Mouse (Mus musculus) midbrain, embryonic 15.5 days (tissue): ENCODE results near the gene Cpd. TPM values are rescaled to one million over a fixed set of nuclear protein-coding genes. Genes with fewer than 3 reads are reported as not detected.
A peak's percentile ranks its signal among the peaks of the same experiment; 100 is the strongest.

Source experiments
- ATAC-seq: fragments of 200-750 bp; cut with Nextera tagmentation; replicated peaks from 2 replicates; pipeline ENCODE4 v1.8.0; 2017; ENCODE audit warnings: moderate TSS enrichment
- H3K27ac ChIP-seq: fragments of 300-500 bp; sonication (generic); 2 replicates; pipeline ENCODE4 v1.5.1; 2015; ENCODE audit warnings: mild to moderate bottlenecking, inconsistent platforms
- H3K27me3 ChIP-seq: fragments of 300-500 bp; sonication (generic); replicated peaks from 2 replicates; pipeline ENCODE4 v1.6.1; 2015; ENCODE audit warnings: inconsistent platforms
- H3K36me3 ChIP-seq: fragments of 300-500 bp; sonication (generic); replicated peaks from 2 replicates; pipeline ENCODE4 v1.6.1; 2015; ENCODE audit warnings: inconsistent platforms
- H3K4me1 ChIP-seq: fragments of 300-500 bp; sonication (generic); 2 replicates; pipeline ENCODE4 v1.6.1; 2015; ENCODE audit warnings: inconsistent platforms
- H3K4me2 ChIP-seq: fragments of 300-500 bp; sonication (generic); 2 replicates; pipeline ENCODE4 v1.6.1; 2015; ENCODE audit warnings: inconsistent platforms, mild to moderate bottlenecking, moderate library complexity
- H3K4me3 ChIP-seq: fragments of 300-500 bp; sonication (generic); 2 replicates; pipeline ENCODE4 v1.5.1; 2015; ENCODE audit warnings: mild to moderate bottlenecking, inconsistent platforms
- H3K9ac ChIP-seq: fragments of 300-500 bp; sonication (generic); 2 replicates; pipeline ENCODE4 v1.6.1; 2015; ENCODE audit warnings: mild to moderate bottlenecking, inconsistent platforms
- H3K9me3 ChIP-seq: fragments of 300-500 bp; sonication (generic); 2 replicates; pipeline ENCODE4 v1.6.1; 2016; ENCODE audit warnings: inconsistent platforms
- WGBS: fragments of 180-500 bp; shearing (Covaris S2); methylation state at CpG from one replicate; pipeline ENCODE4 v1.1.7; 2015; ENCODE audit warnings: mixed read lengths; 5-methylcytosine and 5-hydroxymethylcytosine counted together
- polyA plus RNA-seq: library from polyadenylated mRNA; unstranded; fragments of >200 nt; fragmentation: Nextera tagmentation; extraction: Ambion mirVana; gene quantifications from 2 replicates; pipeline ENCODE4 v1.2.1, GENCODE M21; 2015

Cpd gene
- polyA plus RNA-seq, 1 experiment from 2014 or later = 5.3 TPM

DNA sequence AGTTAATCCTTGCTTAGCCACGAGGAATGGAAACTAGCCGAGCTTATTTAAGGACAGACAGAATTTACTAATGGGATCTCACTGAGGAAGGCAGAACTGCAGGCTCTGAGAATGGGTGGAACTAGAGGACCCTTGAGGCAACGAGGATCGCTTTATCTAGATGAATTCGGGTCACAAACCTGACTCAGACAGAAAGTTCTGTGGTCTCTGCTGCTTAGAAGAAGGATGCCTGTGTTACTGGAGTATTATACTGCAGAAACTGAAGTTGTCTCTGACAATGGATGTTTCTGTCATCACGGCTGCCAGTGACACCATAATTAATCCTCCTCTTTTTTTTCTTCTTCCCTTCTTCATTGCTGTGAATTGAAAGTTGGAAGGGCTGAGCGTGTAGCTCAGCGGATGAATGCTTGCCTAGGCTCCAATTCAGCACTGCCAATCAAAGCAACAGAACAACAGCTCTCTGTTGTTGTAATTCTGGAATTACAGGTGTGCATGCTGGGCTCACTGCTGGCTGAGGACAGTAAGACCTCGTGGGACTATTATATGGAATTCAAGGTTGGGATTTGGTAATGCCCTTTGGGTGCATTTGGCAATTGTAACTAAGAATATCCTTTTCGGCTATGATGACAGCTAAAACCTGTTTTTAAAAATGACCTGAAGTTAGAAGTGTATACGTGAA is 25.9 kb upstream of the Cpd start:
- Histone ChIP-seq H3K27ac (no peak overlapping the region), H3K36me3 (no peaks in the 10 kb centered on the region), H3K4me3 (no peak overlapping the region), H3K9me3 (no peaks in the 10 kb centered on the region), H3K27me3 (no peaks in the 10 kb centered on the region), H3K9ac (no peak overlapping the region), H3K4me2 (no peak overlapping the region), H3K4me1 (no peaks in the 10 kb centered on the region)
- no peak for ATAC-seq
- WGBS = 50% methylated on average over 11 of the region's 11 CpGs

DNA sequence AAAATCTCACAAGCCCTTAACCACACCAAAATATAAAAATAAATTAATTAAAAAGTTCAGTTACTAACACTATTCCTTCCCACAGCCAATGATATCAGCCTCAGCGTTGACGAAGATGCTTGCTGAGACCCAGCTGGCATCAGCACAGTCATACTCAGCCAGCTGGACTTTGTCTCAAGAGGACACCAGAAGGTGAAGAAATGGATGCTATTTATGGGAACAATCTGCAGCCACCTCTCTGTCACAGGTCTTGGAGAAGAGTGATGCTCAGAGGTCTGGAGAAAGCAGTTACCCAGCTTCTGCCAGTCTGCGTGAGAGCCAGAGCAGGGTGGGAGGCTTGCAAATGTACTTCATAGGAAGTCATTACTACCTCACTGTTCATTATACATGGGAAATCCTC is 14.4 kb upstream of the Cpd start:
- no peaks in the 10 kb centered on the region for H3K27me3 ChIP-seq
- no peak overlapping the region for H3K27ac ChIP-seq
- H3K9me3 ChIP-seq = no peaks in the 10 kb centered on the region
- no peak overlapping the region for H3K4me2 ChIP-seq
- no peaks in the 10 kb centered on the region for H3K36me3 ChIP-seq
- H3K4me1 ChIP-seq = no peaks in the 10 kb centered on the region
- ATAC-seq = no peak
- H3K9ac ChIP-seq = no peak overlapping the region
- 95% methylated on average over 3 of the region's 3 CpGs for WGBS
- H3K4me3 ChIP-seq = no peak overlapping the region

DNA sequence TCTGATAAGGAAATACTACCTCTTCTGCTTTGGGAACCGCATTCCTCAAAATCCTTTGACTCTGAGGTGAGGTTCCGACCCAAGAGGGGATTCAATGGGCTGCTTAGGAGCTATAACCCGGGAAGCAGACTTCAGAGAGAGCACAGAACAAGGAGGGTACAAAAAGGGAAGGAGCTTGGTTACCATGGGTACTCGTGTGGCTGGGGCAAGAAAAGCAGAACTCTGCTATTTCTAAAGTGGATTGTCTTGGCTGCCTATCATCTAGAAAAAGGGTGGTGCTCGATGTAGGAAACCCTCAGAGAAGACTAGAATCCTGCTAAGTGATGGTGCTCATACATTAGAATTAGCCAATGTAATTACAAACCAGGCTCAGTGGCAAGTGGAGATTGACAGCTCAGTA is 12.4 kb upstream of the Cpd start:
- Histone ChIP-seq H3K9ac (no peak overlapping the region), H3K27me3 (no peaks in the 10 kb centered on the region), H3K9me3 (no peaks in the 10 kb centered on the region), H3K4me3 (no peak overlapping the region), H3K36me3 (no peaks in the 10 kb centered on the region), H3K4me2 (no peak overlapping the region), H3K27ac (no peak overlapping the region), H3K4me1 (no peaks in the 10 kb centered on the region)
- WGBS = 45% methylated on average over 5 of the region's 5 CpGs
- no peak for ATAC-seq

DNA sequence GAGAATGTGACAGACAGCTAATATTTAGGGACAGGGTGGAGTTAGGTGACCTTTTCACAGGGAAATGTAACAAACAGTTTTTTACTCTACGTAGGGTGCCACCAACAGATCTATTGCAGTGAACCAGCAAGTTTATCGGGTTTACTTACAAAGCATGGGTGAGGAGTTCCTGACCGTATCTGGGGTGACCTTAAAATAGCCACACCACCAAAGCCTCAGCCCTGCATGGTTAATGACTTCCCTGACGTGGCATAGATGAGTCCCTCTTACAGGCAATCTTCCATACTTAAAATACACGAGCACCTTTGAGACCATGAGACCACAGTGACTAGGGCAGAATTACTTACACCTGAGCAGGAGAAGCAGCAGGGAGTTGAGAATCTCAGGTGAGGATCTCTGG is 12.0 kb upstream of the Cpd start:
- Histone ChIP-seq H3K4me1 (no peaks in the 10 kb centered on the region), H3K27ac (no peak overlapping the region), H3K36me3 (no peaks in the 10 kb centered on the region), H3K9me3 (no peaks in the 10 kb centered on the region), H3K4me2 (no peak overlapping the region), H3K9ac (no peak overlapping the region), H3K27me3 (no peaks in the 10 kb centered on the region), H3K4me3 (no peak overlapping the region)
- ATAC-seq = no peak
- 79% methylated on average over 5 of the region's 5 CpGs for WGBS

DNA sequence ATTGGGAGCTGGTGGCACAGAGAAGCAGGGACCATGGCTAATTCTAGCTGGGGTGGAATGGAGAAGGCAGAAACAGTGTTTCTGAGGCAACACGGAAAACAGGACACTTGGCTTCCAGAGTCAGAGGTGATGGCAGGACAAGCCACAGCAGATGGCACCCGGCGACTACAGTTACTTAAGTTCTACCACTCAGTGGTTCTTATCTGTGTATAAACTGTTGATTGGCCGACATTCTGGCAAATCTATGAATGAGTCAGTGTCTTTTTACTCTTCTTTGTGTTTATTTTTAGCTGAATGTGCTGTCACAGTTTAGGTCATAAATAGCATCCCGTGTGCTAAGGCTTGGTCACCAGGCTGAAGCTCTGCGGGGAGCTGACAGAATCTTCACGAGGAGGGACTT is 10.3 kb upstream of the Cpd start:
- no peaks in the 10 kb centered on the region for H3K4me1 ChIP-seq
- H3K4me2 ChIP-seq = no peak overlapping the region
- ATAC-seq = no peak
- no peaks in the 10 kb centered on the region for H3K9me3 ChIP-seq
- no peak overlapping the region for H3K9ac ChIP-seq
- H3K4me3 ChIP-seq = no peak overlapping the region
- H3K27ac ChIP-seq = no peak overlapping the region
- no peaks in the 10 kb centered on the region for H3K27me3 ChIP-seq
- no peaks in the 10 kb centered on the region for H3K36me3 ChIP-seq
- WGBS = 93% methylated on average over 7 of the region's 7 CpGs

DNA sequence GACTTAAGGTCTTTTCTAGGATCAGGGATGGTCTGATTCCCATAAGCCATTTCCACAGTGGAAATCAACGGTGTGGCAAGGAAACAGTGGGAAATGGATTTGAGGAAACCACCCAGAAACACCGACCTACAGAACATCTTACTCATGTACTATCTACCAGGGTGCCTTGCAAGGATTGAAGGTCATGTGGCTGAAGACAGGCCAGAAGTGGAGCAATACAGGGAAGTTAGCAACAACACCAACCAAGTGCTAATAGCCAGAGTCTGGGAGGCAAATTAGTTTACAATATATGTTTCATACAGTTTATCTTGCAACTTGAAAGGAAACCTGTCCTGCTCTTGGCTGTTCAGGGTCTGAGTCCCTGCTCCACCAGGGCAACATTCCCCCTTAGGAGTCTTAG is 9.8 kb upstream of the Cpd start:
- H3K4me1 ChIP-seq = no peaks in the 10 kb centered on the region
- H3K9ac ChIP-seq = no peak overlapping the region
- no peaks in the 10 kb centered on the region for H3K27me3 ChIP-seq
- 87% methylated on average over 2 of the region's 2 CpGs for WGBS
- H3K27ac ChIP-seq = no peak overlapping the region
- H3K9me3 ChIP-seq = no peaks in the 10 kb centered on the region
- no peak overlapping the region for H3K4me2 ChIP-seq
- H3K36me3 ChIP-seq = no peaks in the 10 kb centered on the region
- ATAC-seq = no peak
- H3K4me3 ChIP-seq = no peak overlapping the region

DNA sequence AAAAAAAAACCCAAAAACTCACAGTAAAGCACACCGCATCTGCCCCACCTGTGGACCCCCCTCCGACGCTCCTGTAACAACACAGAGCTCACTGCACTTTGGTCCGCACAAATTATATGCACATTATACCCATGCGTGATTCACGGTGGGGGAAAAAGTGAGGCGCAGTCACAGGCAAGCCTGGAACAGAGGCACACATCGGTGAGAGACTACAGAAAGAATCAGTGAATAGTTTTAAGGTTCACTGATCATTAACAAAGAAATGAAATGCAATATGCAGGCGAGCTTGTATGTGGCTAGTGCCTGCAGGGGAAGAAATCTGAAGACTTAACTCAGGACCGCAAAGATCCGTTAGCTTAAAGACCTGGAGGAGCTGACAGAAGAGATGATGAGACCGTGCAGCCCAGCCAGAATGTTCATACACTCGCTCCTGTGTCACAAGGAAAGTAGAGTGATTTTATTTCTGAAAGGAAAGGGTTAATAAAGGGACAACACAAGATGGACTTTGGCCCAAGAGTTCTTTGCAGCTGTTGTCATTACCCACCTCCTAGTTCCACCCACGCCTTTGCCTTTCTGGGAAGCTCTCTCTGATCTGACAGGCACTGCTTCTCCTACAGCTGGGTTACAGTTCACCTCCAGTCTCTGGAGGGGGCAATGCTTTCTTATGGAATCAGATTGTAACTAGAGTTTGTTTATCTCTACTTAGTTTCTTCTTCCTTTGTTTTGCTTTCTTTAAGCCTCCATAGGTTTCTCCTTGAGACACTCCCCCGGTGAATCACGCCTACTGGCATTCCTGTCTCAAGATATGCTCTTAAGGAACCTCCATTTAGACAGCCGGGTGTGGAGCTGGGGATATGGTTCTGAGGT is 7.9 kb upstream of the Cpd start:
- WGBS = 48% methylated on average over 17 of the region's 17 CpGs
- no peak overlapping the region for H3K4me2 ChIP-seq

DNA sequence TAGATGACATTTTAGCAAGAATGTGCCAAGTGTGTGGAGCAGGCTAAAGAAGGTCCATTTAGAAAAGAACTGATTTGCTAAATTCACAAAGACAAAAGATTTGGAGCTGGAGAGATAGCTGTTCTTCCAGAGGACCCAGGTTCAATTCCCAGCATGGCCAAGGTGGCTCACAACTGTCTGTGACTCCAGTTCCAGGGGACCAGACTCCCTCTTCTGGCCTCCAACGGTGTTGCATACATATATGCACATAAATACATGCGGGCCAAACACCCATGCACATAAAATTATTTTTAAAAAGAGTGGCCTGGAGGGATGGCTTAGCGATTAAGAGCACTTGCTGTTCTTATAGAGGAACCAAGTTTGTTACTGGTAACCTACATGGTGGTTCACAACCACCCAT is 4.7 kb upstream of the Cpd start:
- ATAC-seq = no peak
- Histone ChIP-seq H3K4me3 (no peak overlapping the region), H3K27ac (no peak overlapping the region), H3K27me3 (no peaks in the 10 kb centered on the region), H3K9ac (no peak overlapping the region), H3K9me3 (no peaks in the 10 kb centered on the region), H3K36me3 (no peaks in the 10 kb centered on the region), H3K4me2 (no peak overlapping the region), H3K4me1 (no peaks in the 10 kb centered on the region)
- 82% methylated on average over 3 of the region's 3 CpGs for WGBS

More for the DNA sequence above, 7.9 kb upstream of the Cpd start:
- ATAC-seq = no peak
- Histone ChIP-seq H3K27ac (no peak overlapping the region), H3K9ac (no peak overlapping the region), H3K4me3 (no peak overlapping the region), H3K36me3 (no peaks in the 10 kb centered on the region), H3K27me3 (no peaks in the 10 kb centered on the region), H3K4me1 (no peaks in the 10 kb centered on the region), H3K9me3 (no peaks in the 10 kb centered on the region)

DNA sequence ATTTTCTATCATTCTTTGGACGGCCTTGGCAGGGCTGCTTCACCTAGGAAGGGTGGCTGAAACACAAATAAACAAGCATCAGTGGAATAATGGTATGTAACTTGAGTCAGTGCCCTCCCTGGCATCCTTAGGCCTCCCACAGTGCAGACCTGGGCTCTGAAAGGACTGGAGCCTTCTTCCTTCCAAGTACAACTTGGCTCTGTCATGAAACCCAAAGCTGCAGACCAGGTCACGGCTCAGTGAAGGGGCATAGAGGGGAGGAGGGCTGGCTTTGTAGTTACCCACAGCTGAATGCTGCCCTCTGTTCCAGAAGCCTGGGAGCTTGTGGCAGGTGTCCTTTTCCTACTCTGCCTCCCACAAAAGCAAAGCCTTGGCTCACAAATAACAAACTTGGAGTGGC is 2.8 kb upstream of the Cpd start:
- Histone ChIP-seq H3K4me3 (no peak overlapping the region), H3K4me2 (no peak overlapping the region), H3K9me3 (no peaks in the 10 kb centered on the region), H3K4me1 (peaks cover 16% of the 10 kb centered on the region), H3K9ac (no peak overlapping the region), H3K27ac (no peak overlapping the region), H3K27me3 (no peaks in the 10 kb centered on the region), H3K36me3 (no peaks in the 10 kb centered on the region)
- 26% methylated on average over 2 of the region's 2 CpGs for WGBS
- no peak for ATAC-seq

DNA sequence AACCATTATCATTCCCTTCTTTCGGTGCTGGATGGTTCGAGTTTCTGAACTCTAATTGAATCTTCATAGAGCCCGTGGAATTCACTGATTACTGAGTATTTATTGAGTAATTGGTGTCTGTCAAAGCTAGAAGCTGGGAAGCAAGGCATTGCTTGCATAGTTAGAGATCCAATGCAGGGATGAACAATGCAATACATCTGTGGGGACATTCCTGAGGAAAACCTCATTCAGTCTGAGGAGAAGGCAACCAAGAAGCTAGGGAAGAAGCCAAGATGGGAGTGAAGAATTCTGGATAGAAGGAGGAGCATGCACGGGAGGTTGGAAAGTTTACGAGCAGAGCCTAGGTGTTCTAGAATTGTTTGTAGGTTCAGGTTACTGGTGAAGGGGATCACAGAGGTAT is 1.3 kb upstream of the Cpd start:
- H3K27me3 ChIP-seq = no peaks in the 10 kb centered on the region
- WGBS = 80% methylated on average over 5 of the region's 5 CpGs
- no peak overlapping the region for H3K4me3 ChIP-seq
- H3K27ac ChIP-seq = no peak overlapping the region
- H3K9me3 ChIP-seq = no peaks in the 10 kb centered on the region
- H3K9ac ChIP-seq = no peak overlapping the region
- no peaks in the 10 kb centered on the region for H3K36me3 ChIP-seq
- H3K4me1 ChIP-seq = peaks cover 28% of the 10 kb centered on the region
- ATAC-seq = no peak
- H3K4me2 ChIP-seq = no peak overlapping the region

DNA sequence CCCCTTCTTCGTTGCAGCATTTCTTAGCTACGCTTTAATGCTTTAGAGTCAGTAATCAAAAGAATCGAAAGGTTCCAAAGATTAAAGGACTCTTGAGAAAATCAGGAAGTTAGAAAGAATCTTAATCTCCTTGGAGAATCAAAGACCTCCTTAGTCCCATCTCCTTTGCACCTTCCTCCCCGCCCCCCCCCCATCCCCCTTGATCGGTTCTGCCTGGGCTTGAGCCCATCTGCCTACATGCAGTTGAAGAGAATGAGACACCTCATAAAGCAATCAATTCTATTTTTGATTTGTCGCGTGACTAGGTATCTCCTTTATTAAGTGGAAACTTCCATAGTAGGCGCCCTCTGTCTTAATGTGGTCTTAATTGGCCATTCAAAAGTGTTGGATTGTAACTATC is 536 bp upstream of the Cpd start:
- Histone ChIP-seq H3K27ac (no peak overlapping the region), H3K4me2 (peak overlapping the region; percentile 94), H3K9ac (peak overlapping the region; percentile 25), H3K4me3 (peak overlapping the region; percentile 89), H3K36me3 (no peaks in the 10 kb centered on the region), H3K27me3 (no peaks in the 10 kb centered on the region), H3K4me1 (peaks cover 33% of the 10 kb centered on the region), H3K9me3 (no peaks in the 10 kb centered on the region)
- WGBS = 16% methylated on average over 8 of the region's 8 CpGs
- 0 out of 2 replicates have a peak, but pooled peaks have one; percentile 34 for ATAC-seq

DNA sequence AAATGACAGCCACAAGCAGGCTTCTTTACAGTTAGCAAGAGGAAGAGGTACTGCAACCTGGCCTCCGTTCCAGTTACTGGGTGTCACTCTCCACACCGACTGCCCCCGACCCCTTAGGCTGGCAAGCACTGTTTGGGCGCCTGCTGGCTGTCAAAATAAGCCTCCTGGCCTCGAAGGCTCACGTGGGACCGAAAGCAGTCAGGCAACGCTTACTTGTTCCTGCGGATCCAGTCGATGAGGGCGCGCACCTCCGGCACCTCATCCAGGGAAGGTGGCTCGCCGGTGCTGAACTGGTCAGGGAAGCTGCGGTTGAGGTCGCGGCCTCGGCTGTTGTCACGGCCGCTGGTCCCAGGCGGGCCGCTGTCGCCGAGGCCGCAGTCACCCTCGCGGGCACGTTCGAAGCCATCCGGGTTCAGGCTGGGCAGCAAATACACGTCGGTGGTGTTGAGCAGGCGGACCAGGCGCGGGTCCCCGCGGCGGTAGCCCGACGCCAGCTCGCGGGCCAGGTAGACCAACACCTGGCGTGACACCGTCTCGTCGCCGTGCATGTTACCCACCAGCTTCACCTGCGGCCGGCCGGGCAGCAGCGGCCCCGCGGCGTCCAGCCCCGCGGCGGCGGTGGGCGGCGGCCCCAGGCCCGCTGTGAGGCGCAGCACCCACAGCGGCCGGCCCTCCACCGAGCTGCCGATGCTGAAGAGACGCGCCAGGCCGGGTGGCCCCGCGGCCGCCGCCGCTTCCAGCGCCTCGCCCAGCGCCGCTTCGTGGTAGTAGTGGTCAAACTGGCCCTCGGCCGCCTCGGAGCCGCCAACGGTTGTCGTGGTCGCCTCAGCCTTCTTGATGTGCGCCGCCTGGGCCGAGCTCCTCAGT is 574 bp downstream of the Cpd start:
- H3K4me1 ChIP-seq = peaks cover 38% of the 10 kb centered on the region
- H3K4me3 ChIP-seq = peak overlapping the region; percentile 89
- WGBS = under 1% methylated on average over 69 of the region's 90 CpGs
- no peaks in the 10 kb centered on the region for H3K27me3 ChIP-seq
- no peaks in the 10 kb centered on the region for H3K36me3 ChIP-seq
- peak overlapping the region; percentile 92 for H3K27ac ChIP-seq
- peak overlapping the region; percentile 94 for H3K9ac ChIP-seq
- ATAC-seq = peak; percentile 86
- no peaks in the 10 kb centered on the region for H3K9me3 ChIP-seq
- H3K4me2 ChIP-seq = peak overlapping the region; percentile 94
